Mouse (Mus musculus) bone marrow, adult 2 months (tissue): ENCODE results near the gene Nat8f1. TPM values are rescaled to one million over a fixed set of nuclear protein-coding genes. Genes with fewer than 3 reads are reported as not detected.
A peak's percentile ranks its signal among the peaks of the same experiment; 100 is the strongest.
"Not testable (repeated sequence)": the region's sequence is repeated elsewhere in the genome, so short reads cannot be mapped to it uniquely, and the experiment has no call there.

Experiments used
- H3K27ac ChIP-seq: fragments of 200-500 bp; 2 replicates; pipeline ENCODE4 v1.5.1; 2012; ENCODE audit warnings: low read depth, mild to moderate bottlenecking, control low read depth, inconsistent platforms, low read length; ENCODE audit not compliant: control insufficient read depth, poor library complexity, insufficient read depth
- H3K4me1 ChIP-seq: fragments of 200-500 bp; 2 replicates; pipeline ENCODE4 v1.6.1; 2011; ENCODE audit warnings: low read length; ENCODE audit not compliant: control insufficient read depth, insufficient read depth
- H3K4me3 ChIP-seq: fragments of 200-500 bp; replicated peaks from 2 replicates; pipeline ENCODE3; 2011; ENCODE audit warnings: mild to moderate bottlenecking, low read depth, low read length, control low read depth; ENCODE audit not compliant: control insufficient read depth
- CTCF ChIP-seq: fragments of 200-500 bp; IDR thresholded peaks from 2 replicates; pipeline ENCODE4 v1.5.1; 2011; ENCODE audit warnings: low read length, control low read depth; ENCODE audit not compliant: control insufficient read depth, insufficient read depth
- POLR2A ChIP-seq: fragments of 200-500 bp; IDR thresholded peaks from 2 replicates; pipeline ENCODE4 v1.6.1; 2011; ENCODE audit warnings: low read depth, mild to moderate bottlenecking, control low read depth, low read length, borderline replicate concordance; ENCODE audit not compliant: control insufficient read depth
- WGBS: fragments of 180-500 bp; shearing (Covaris S2); methylation state at CpG from one replicate; pipeline ENCODE4 v1.1.7; 2018; 5-methylcytosine and 5-hydroxymethylcytosine counted together
- polyA plus RNA-seq: library from polyadenylated mRNA; stranded (reverse); fragments of >200 nt; gene quantifications from 2 replicates; pipeline ENCODE4 v1.2.4, GENCODE M21; 2011; ENCODE audit warnings: low replicate concordance; ENCODE audit not compliant: missing spikeins, insufficient read depth, insufficient read length

Gene Nat8f1
- polyA plus RNA-seq = 1.3 and 24.1 TPM in 2 replicates

GRCm38 (mm10) chr6:85915539-85916513 is at the start of gene Nat8f1:
Nat8f1 (minus strand) TSS chr6:85915687.
- 1% methylated on average over 61 of the region's 61 CpGs for WGBS
- peak; percentile 39; the same call in 1 of the 2 replicates for TF ChIP-seq CTCF
- peak within 1 kb of the TSS; percentile 98 for H3K4me3 ChIP-seq

DNA sequence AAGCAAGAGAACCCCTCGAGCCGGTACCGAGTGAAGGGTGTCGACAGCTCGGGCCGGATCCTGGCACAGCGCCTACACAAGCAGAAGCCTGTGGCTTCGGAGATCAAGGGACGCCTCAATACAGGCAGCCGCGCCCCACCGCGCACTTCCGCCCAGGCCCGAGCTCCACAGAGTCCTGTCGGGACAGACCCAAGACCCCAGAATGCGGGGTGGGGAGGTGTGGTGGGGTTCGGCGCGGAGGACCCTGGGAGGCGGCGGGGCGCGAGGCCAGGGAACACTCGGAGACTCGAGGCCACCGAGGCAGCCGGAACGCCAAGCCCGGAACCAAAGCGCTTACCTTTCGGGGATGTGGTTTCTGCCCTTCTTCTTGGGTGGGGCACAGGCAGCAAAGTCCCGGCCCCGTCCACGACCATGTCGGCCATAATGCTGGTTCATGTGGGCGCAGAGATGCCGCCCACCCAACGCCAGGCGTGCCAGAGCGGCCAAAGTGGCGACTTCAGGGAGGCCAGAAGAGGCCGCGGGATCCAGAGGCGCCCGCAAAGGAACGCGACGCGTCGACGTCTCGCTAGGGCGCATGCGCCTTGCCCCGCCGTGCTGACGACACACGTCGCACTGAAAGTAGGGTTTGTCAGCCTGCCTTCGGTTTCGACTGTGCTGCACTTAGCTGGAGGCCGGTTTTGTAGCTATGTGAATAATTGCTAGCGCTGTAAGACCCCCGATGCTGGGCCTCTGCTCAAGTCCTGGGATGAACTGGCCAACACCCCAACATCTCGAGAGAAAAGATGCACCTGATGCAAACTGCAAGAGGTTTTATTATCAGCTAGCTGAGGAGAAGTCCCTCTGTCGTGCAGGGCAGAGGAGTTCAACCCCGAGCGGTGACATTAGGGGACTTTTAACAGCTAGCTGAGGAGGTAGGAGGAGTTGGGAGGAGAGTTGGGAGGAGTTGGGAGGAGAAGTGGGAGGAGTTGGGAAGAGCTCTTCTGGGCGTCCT is 45.9 kb upstream of the Nat8f1 start, which contains the start of gene Dusp11:
Gene Dusp11 (minus strand): TSS at position 567 of the 991 bp plus-strand sequence.
- H3K27ac ChIP-seq = peak within 1 kb of the TSS; percentile 98
- TF ChIP-seq CTCF (no peak), POLR2A (peak; percentile 64; the same call in 1 of the 2 replicates)
- peaks cover 1% of the 10 kb centered on the region; the same call in 1 of the 2 replicates for H3K4me1 ChIP-seq
- H3K4me3 ChIP-seq = peak within 1 kb of the TSS; percentile 95
- under 1% methylated on average over 70 of the region's 70 CpGs for WGBS

More at GRCm38 (mm10) chr6:85915539-85916513, at the start of gene Nat8f1:
- not testable (repeated sequence) for H3K4me1 ChIP-seq
- H3K27ac ChIP-seq = peak within 1 kb of the TSS; percentile 95

DNA sequence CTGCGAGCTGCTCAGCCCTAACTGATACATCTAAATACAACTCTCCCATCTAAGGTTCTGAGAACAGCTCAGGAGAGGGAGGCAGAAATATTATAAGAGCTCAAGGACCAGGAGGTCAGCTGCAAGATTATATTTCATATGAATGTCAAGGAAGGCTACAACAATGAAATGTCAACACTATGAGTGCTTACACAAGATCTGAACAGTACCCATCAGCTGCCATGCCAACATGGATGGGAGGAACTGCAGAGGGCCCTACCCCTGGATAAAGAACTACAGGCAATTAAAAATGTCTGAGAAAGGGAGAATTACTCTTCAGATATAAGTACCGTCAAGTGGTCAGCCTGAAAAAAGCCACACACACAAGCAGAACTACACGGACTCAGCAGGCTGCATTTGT is 42.1 kb upstream of the Nat8f1 start:
- Histone ChIP-seq H3K27ac (no peak overlapping the region), H3K4me1 (no peaks in the 10 kb centered on the region; the same call in 1 of the 2 replicates), H3K4me3 (no peak overlapping the region)
- WGBS = 92% methylated on average over 3 of the region's 3 CpGs
- no peak for TF ChIP-seq POLR2A

GRCm38 (mm10) chr6:85948549-85948948 is 33.1 kb upstream of the Nat8f1 start:
- 88% methylated on average over 6 of the region's 6 CpGs for WGBS
- H3K27ac ChIP-seq = no peak overlapping the region
- TF ChIP-seq POLR2A (no peak), CTCF (no peak)
- H3K4me1 ChIP-seq = no peaks in the 10 kb centered on the region
- H3K4me3 ChIP-seq = no peak overlapping the region

DNA sequence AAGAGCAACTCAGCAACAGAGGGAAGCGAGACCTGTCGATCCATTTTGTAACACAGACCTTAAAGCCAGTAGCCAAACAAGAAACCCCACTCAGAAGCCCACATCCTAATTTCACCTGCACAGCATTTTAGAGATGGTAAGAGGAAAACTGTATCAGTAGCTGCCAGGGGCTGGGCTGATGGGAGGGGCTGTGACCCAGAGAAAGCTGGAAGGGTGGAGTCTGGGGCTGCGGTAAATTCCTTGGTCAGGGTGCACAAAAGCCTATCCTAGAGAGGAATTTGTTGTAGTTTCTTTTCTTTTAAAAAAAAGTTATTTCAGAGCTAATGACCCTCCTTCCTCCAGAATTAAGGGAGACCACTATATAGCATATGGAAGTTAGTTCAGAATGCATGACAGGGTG is 27.0 kb upstream of the Nat8f1 start:
- H3K4me3 ChIP-seq = no peak overlapping the region
- WGBS = 92% methylated on average over 3 of the region's 3 CpGs
- H3K27ac ChIP-seq = no peak overlapping the region
- H3K4me1 ChIP-seq = no peaks in the 10 kb centered on the region; the same call in 1 of the 2 replicates
- TF ChIP-seq POLR2A (no peak), CTCF (no peak)

DNA sequence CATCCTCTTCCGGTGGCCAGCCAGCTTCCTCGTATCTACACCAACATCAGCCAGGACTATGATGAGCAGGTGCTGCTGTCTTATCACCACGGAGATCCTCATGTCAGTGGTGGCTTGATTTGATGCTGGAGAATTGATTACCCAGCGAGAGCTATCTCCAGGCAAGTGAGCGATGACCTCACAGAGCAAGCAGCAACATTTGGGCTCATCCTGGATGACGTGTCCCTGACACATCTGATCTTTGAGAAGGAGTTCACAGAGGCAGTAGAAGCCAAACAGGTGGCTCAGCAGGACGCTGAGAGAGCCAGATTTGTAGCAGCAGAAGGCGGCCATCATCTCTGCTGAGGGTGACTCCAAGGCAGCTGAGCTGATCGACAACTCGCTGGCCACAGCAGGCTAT is 23.2 kb upstream of the Nat8f1 start:
- TF ChIP-seq CTCF (no peak), POLR2A (no peak)
- Histone ChIP-seq H3K4me3 (no peak overlapping the region), H3K27ac (no peak overlapping the region), H3K4me1 (no peaks in the 10 kb centered on the region; the same call in 1 of the 2 replicates)
- WGBS = 85% methylated on average over 10 of the region's 10 CpGs

GRCm38 (mm10) chr6:85936508-85937465 is 21.3 kb upstream of the Nat8f1 start:
- Histone ChIP-seq H3K27ac (peak overlapping the region; percentile 49; the same call in 1 of the 2 replicates), H3K4me3 (peak overlapping the region; percentile 83)
- WGBS = under 1% methylated on average over 48 of the region's 50 CpGs
- TF ChIP-seq CTCF (peak; percentile 47; the same call in 1 of the 2 replicates), POLR2A (peak; percentile 9; the same call in 1 of the 2 replicates)
- not testable (repeated sequence) for H3K4me1 ChIP-seq
